Mouse (Mus musculus) kidney, embryonic 15.5 days (tissue): ENCODE data around the gene Tox2. TPM values are rescaled to one million over a fixed set of nuclear protein-coding genes. Genes with fewer than 3 reads are reported as not detected.

Source experiments
- ATAC-seq: fragments of 200-750 bp; cut with Nextera tagmentation; replicated peaks from 2 replicates; pipeline ENCODE4 v1.8.0; 2017; ENCODE audit warnings: moderate TSS enrichment; ENCODE audit not compliant: low FRiP score
- H3K27ac ChIP-seq: fragments of 300-500 bp; sonication (generic); 2 replicates; pipeline ENCODE4 v1.5.1; 2015; ENCODE audit warnings: mild to moderate bottlenecking, inconsistent platforms
- H3K27me3 ChIP-seq: fragments of 300-500 bp; sonication (generic); 2 replicates; pipeline ENCODE4 v1.6.1; 2015; ENCODE audit warnings: inconsistent platforms
- H3K36me3 ChIP-seq: fragments of 300-500 bp; sonication (generic); 2 replicates; pipeline ENCODE4 v1.6.1; 2015; ENCODE audit warnings: inconsistent platforms
- H3K4me1 ChIP-seq: fragments of 300-500 bp; sonication (generic); 2 replicates; pipeline ENCODE4 v1.6.1; 2015; ENCODE audit warnings: inconsistent platforms
- H3K4me2 ChIP-seq: fragments of 300-500 bp; sonication (generic); 2 replicates; pipeline ENCODE4 v1.6.1; 2015; ENCODE audit warnings: moderate library complexity, mild to moderate bottlenecking, inconsistent platforms
- H3K4me3 ChIP-seq: fragments of 300-500 bp; sonication (generic); replicated peaks from 2 replicates; pipeline ENCODE4 v1.5.1; 2015; ENCODE audit warnings: mild to moderate bottlenecking, inconsistent platforms
- H3K9ac ChIP-seq: fragments of 300-500 bp; sonication (generic); 2 replicates; pipeline ENCODE4 v1.6.1; 2015; ENCODE audit warnings: mild to moderate bottlenecking, inconsistent platforms
- H3K9me3 ChIP-seq: fragments of 300-500 bp; sonication (generic); replicated peaks from 2 replicates; pipeline ENCODE4 v1.6.1; 2016; ENCODE audit warnings: inconsistent platforms
- WGBS: fragments of 180-500 bp; shearing (Covaris S2); methylation state at CpG from one replicate; pipeline ENCODE4 v1.1.7; 2015; ENCODE audit warnings: mixed read lengths; 5-methylcytosine and 5-hydroxymethylcytosine counted together
- polyA plus RNA-seq: library from polyadenylated mRNA; unstranded; fragments of >200 nt; fragmentation: Nextera tagmentation; extraction: Ambion mirVana; gene quantifications from 2 replicates; pipeline ENCODE4 v1.2.1, GENCODE M21; 2015

The Tox2 gene
- polyA plus RNA-seq, 1 experiment from 2014 or later: 2.7 TPM

DNA sequence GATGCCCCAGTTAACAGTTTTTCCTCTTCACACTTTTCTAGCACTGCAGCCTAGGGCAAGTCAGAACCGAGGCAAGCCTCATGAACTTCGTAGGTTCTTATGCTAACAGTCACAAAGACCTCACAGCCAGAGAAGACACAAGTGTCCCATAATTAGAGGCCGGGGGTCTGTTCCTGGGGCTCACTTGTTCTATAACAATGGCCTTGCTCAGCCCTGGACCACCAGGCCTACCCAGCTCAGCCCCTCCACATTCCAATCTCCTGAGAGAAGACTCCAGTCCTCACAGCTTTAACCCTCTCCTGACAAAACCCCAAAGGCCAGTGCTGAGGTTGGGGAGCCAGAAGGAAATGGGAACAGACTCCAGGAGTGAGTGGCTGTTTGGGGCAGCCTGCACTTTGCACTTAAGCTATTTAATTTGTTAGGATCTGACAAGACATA is 12.9 kb upstream of the Tox2 start:
- Histone ChIP-seq H3K36me3 (no peaks in the 10 kb centered on the region), H3K27me3 (0 out of 2 replicates have a peak, but pooled peaks cover 6% of the 10 kb centered on the region), H3K4me1 (peaks cover 19% of the 10 kb centered on the region; the same call in 1 of the 2 replicates), H3K27ac (no peak overlapping the region), H3K4me2 (no peak overlapping the region), H3K9me3 (no peaks in the 10 kb centered on the region), H3K9ac (no peak overlapping the region), H3K4me3 (no peak overlapping the region)
- ATAC-seq: no peak
- 11% methylated on average over 3 of the region's 3 CpGs for WGBS

DNA sequence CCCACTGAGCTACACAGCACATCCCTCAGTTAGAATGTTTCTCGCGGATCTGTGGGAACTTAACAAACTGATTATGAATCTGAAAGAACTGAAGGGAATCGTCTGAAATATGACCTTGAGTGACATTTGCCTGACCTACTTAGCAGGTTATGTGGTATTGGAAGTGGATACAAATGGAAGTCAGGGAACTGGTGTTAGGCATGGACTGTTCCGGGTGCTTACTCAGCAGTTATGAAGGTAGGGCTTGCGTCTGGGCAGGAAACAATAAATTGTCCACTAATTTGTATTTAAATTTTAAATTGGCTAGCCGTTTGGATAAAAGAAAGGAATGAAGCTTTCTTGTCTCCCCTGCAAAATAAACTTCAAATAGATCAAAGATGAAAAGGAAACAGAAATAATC is 10.4 kb upstream of the Tox2 start:
- ATAC-seq: no peak
- Histone ChIP-seq H3K4me2 (no peak overlapping the region), H3K27me3 (peaks cover 10% of the 10 kb centered on the region), H3K27ac (no peak overlapping the region), H3K9ac (no peak overlapping the region), H3K4me1 (peaks cover 28% of the 10 kb centered on the region; the same call in 1 of the 2 replicates), H3K4me3 (no peak overlapping the region), H3K36me3 (no peaks in the 10 kb centered on the region), H3K9me3 (no peaks in the 10 kb centered on the region)
- 62% methylated on average over 6 of the region's 6 CpGs for WGBS

DNA sequence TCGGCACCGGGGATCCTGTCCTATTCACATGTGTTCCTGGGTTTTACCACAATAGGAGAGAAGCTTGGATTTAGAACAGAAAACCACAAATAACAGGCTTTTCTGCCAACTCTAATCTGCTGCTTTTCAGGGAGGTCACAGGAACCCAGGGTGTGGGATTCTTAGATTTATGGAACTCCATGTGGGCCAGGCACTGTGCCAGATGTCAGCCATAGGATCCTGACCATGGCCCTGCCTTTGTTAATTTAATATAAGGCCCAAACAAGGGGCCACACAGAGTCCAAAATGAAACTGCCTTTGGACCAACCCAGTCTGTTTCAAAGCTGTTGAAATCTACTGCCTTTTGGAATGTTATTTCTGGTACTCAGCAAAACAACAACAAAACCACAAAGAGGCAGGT is 8.9 kb upstream of the Tox2 start:
- peaks cover 17% of the 10 kb centered on the region for H3K27me3 ChIP-seq
- no peak overlapping the region for H3K9ac ChIP-seq
- 64% methylated on average over 2 of the region's 2 CpGs for WGBS

DNA sequence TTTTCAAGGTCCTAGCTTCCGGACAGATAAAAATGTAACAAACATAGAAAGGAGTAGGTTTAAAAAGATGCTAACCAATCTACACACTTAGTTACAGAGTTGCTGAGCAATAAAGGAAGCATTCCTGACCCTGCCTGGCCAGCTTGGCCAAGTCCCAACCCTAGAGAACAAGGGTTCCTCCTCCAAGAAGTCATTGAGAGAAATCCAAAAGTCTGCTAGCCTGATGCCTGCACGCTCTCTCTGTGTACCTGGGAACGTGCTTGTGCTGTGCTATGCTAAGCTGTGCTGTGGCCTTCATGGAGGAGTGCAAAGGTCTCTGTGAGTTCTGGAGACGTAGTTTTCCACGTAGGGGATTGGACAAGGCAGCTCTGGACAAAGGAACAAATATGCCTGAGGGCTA is 8.4 kb upstream of the Tox2 start:
- Histone ChIP-seq H3K4me2 (no peak overlapping the region), H3K4me1 (peaks cover 24% of the 10 kb centered on the region; the same call in 1 of the 2 replicates), H3K4me3 (no peak overlapping the region), H3K9me3 (no peaks in the 10 kb centered on the region), H3K27me3 (peaks cover 21% of the 10 kb centered on the region), H3K36me3 (no peaks in the 10 kb centered on the region), H3K27ac (peak overlapping the region; percentile 37; the same call in 1 of the 2 replicates), H3K9ac (no peak overlapping the region)
- no peak for ATAC-seq
- WGBS: 70% methylated on average over 5 of the region's 5 CpGs

More for the DNA sequence above, 8.9 kb upstream of the Tox2 start:
- Histone ChIP-seq H3K4me1 (peaks cover 28% of the 10 kb centered on the region; the same call in 1 of the 2 replicates), H3K27ac (peak overlapping the region; percentile 37; the same call in 1 of the 2 replicates), H3K4me2 (no peak overlapping the region), H3K9me3 (no peaks in the 10 kb centered on the region), H3K4me3 (no peak overlapping the region), H3K36me3 (no peaks in the 10 kb centered on the region)
- no peak for ATAC-seq

DNA sequence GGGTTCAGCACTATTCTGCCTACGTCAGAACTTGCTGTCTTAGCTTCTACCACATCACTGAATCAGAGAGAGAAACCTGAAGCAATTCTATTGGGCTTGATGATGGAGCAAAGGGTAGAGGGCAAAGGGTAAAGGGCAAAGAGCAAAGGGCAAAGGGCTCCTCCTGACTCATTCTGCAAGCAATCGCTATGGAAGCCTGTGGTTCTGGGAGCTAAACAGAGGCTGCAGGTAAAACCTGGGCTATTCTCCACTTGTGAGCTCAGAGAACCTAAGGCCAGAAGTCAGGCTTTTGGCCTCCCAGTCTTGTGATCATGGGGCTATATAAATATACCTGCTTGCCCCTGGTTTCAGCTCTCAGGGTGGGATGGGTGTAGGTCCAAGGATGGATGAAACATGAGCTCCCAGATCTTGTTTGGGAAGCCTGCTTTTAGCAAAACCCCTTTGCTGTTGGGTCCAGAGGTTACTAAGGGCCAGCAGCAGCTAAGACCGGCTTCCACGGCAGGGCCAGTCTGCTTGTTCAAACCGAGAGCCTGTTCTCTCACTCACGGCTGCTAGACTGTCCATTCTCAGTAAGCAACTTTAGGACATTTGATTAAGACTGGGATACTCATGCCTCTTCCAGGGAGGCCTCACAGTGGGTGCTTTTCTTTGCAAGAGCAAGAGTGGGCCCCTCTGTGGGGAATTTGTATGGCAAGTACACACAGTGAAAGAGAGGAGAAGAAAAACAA is 7.7 kb upstream of the Tox2 start:
- Histone ChIP-seq H3K27ac (no peak overlapping the region), H3K4me1 (peaks cover 19% of the 10 kb centered on the region; the same call in 1 of the 2 replicates), H3K4me3 (no peak overlapping the region), H3K27me3 (peaks cover 27% of the 10 kb centered on the region), H3K9me3 (no peaks in the 10 kb centered on the region), H3K36me3 (no peaks in the 10 kb centered on the region), H3K9ac (no peak overlapping the region), H3K4me2 (no peak overlapping the region)
- 43% methylated on average over 6 of the region's 6 CpGs for WGBS
- ATAC-seq: no peak

DNA sequence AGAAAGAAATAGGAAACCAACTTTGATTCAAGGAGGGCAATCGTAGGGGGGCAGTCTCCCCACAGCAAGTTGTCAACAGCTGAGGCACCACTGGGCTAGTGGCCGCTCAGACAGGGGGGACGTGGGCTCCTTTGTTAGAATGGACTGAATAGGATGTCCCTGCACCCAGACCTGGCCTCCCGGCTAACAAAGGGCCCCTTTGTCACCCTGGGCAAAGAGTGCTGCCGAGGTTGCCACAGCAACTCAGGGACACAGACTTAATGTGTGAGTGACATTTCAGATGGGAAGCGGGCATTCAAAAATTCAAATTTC is 7.1 kb upstream of the Tox2 start:
- Histone ChIP-seq H3K27me3 (peaks cover 27% of the 10 kb centered on the region), H3K27ac (no peak overlapping the region), H3K4me3 (no peak overlapping the region), H3K9me3 (no peaks in the 10 kb centered on the region), H3K4me2 (no peak overlapping the region), H3K4me1 (peaks cover 19% of the 10 kb centered on the region; the same call in 1 of the 2 replicates), H3K36me3 (no peaks in the 10 kb centered on the region), H3K9ac (no peak overlapping the region)
- whole genome bisulfite sequencing: 36% methylated on average over 6 of the region's 6 CpGs
- no peak for ATAC-seq

DNA sequence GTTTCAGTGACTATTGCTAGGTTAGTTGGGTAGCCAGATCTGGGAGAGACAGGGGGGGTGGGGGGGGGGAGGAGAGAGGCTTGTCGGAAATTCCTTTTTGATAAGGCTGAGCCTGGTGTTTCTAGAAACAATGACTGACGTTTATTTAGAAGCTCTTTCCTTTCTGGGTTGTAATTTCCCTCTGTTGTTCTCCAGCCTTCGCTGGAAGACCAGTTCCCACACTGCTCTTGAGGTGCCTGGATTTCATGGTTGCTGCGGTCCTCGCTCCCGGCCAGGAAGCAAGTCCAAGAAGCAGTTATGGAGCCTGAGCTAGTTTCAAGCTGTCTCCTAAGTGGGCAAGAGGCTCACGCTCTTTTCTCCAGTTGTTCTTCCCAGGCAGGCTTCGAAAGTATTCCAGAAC is 1.0 kb upstream of the Tox2 start:
- Histone ChIP-seq H3K27ac (no peak overlapping the region), H3K36me3 (no peaks in the 10 kb centered on the region), H3K9me3 (0 out of 2 replicates have a peak, but pooled peaks cover 4% of the 10 kb centered on the region), H3K9ac (no peak overlapping the region), H3K4me1 (peaks cover 34% of the 10 kb centered on the region), H3K4me2 (peak overlapping the region; percentile 89), H3K4me3 (peak overlapping the region; percentile 52; the same call in 1 of the 2 replicates), H3K27me3 (peaks cover 83% of the 10 kb centered on the region)
- WGBS: 43% methylated on average over 8 of the region's 8 CpGs
- ATAC-seq: no peak

DNA sequence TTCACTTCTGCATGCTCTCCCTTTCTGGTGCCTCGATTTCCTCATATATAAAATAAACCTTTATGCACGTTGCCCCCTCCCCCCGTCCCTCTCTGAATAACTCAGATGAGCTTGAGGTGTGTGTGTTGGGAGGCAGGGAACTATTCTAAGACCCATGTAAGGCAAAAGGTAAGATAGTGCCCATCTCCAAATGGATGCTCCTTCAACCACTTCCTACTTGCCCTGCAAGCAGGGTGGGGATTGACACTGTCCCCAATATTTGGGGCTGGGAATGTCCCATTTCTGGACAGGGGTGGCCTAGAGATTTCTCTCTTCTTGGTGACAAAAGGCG is 407 bp upstream of the Tox2 start:
- ATAC-seq: peak; percentile 20; the same call in 1 of the 2 replicates
- 4% methylated on average over 4 of the region's 4 CpGs for WGBS
- H3K4me3 ChIP-seq: peak overlapping the region; percentile 52
- H3K9me3 ChIP-seq: 0 out of 2 replicates have a peak, but pooled peaks cover 6% of the 10 kb centered on the region
- H3K27ac ChIP-seq: no peak overlapping the region
- H3K4me2 ChIP-seq: peak overlapping the region; percentile 89
- peaks cover 84% of the 10 kb centered on the region for H3K27me3 ChIP-seq
- peaks cover 34% of the 10 kb centered on the region for H3K4me1 ChIP-seq
- H3K9ac ChIP-seq: no peak overlapping the region
- no peaks in the 10 kb centered on the region for H3K36me3 ChIP-seq

DNA sequence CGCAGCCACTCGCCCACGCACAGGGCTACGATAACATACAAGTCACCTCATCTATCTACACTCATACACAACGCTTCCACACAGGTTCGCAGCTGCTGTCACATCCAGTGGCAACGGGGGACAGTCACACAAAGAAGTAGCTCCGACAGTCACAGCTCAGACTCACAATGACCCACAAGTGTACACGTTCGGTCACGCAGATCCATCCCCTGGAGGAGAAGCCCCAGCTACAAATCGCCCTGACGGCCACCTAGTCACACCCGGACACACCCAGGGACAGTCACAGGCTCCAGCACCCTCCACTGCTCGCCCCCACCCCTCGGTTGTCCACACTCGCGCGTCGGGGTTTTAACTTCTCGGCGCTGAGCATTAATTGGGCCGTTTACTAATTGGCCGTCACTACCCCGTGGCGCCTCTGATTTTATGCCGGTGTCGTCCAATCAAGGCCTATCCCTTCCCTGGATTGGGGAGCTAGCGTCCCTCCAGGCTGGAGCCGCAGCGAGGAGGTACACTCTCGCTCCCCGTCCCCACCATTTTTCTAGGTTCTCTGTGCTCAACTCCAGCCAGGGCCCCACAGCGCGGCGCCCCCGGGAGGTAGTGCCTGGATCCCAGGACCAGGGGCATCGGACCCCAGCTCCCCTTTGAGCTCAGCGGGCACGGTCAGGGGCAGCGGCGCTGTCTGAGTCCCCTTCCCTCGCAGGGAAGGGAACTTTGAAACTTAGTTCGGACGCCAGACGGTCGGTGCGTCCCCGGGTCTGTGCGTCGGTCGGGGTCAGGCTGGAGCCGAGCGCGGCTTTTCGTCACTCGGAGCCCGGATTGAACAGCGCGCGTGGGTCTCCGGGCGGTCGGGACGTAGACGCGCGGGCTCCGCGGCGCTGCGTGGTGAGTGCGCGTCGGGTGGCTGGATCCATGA is 966 bp downstream of the Tox2 start:
- peak; percentile 8; the same call in 1 of the 2 replicates for ATAC-seq
- no peak overlapping the region for H3K27ac ChIP-seq
- H3K9me3 ChIP-seq: 0 out of 2 replicates have a peak, but pooled peaks cover 6% of the 10 kb centered on the region
- H3K4me1 ChIP-seq: peaks cover 34% of the 10 kb centered on the region
- no peaks in the 10 kb centered on the region for H3K36me3 ChIP-seq
- peak overlapping the region; percentile 52 for H3K4me3 ChIP-seq
- peaks cover 89% of the 10 kb centered on the region for H3K27me3 ChIP-seq
- peak overlapping the region; percentile 33; the same call in 1 of the 2 replicates for H3K9ac ChIP-seq
- 1% methylated on average over 75 of the region's 75 CpGs for WGBS
- peak overlapping the region; percentile 89 for H3K4me2 ChIP-seq

DNA sequence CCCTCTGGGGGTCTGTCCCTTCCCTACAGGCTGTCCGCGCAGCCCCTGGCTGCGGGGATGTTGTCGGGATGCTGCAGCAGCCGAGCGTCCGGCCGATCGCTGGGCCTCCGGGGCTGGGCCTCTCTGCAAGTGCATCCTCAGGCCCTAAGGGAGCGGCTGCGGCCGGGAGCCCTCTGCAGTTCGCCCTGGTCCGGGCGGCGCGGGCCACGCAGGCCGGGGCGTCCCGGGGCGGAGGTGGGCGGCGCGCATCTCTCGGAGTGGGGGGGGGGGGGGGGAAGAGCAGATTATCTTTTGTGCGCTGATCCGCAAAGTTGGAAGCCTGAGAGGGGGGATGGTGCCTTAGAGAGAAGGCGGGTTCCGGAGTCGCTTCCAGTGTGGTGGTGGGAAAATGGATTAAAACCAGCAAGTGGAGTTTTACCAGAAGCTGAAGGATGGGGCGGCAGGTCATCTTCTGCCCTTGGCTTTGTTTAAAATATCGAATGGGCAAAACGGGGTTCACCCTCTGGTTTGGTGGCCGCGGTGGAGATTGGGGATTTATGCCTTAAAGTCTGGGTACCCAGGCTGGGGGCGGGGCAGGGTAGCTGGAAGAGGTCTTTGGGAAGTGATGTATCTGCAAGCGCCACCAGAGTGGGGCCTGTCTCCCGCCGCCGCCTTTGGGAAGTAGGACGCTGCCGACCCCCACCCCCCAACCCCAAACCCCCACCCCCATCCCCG is 1.8 kb downstream of the Tox2 start:
- peak overlapping the region; percentile 89 for H3K4me2 ChIP-seq
- ATAC-seq: peak; percentile 58
- H3K4me1 ChIP-seq: peaks cover 34% of the 10 kb centered on the region
- H3K36me3 ChIP-seq: no peaks in the 10 kb centered on the region
- peak overlapping the region; percentile 33; the same call in 1 of the 2 replicates for H3K9ac ChIP-seq
- H3K27me3 ChIP-seq: peaks cover 89% of the 10 kb centered on the region
- H3K27ac ChIP-seq: no peak overlapping the region
- peak overlapping the region; percentile 52 for H3K4me3 ChIP-seq
- WGBS: under 1% methylated on average over 40 of the region's 45 CpGs
- H3K9me3 ChIP-seq: 0 out of 2 replicates have a peak, but pooled peaks cover 6% of the 10 kb centered on the region

DNA sequence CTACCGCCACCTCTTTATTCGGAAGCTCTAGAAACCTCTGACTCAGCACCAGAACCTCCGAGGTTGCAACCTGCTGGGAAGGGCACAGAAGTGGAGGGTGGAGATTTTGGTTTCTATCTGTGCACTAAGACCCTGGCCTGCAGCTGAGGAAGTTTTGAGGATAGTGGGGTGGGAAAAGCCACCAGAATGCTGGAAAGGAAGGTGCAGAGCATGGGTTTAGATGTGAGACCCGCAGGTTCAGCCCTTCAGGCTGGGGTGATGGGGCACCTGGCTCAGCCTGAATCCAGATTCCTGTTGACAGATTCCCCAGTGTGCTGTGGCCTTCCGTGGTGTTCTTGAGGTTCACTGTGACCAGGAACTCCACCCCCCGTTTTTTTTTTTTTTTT is 2.3 kb downstream of the Tox2 start:
- peak overlapping the region; percentile 52; the same call in 1 of the 2 replicates for H3K4me3 ChIP-seq
- no peak overlapping the region for H3K9ac ChIP-seq
- ATAC-seq: no peak
- H3K27ac ChIP-seq: no peak overlapping the region
- H3K4me2 ChIP-seq: peak overlapping the region; percentile 89
- H3K36me3 ChIP-seq: no peaks in the 10 kb centered on the region
- peaks cover 34% of the 10 kb centered on the region for H3K4me1 ChIP-seq
- peaks cover 90% of the 10 kb centered on the region for H3K27me3 ChIP-seq
- 0 out of 2 replicates have a peak, but pooled peaks cover 6% of the 10 kb centered on the region for H3K9me3 ChIP-seq
- 5% methylated on average over 6 of the region's 6 CpGs for WGBS
